Mouse (Mus musculus): ENCODE measurements around the gene Rsbn1l. TPM values are rescaled to one million over a fixed set of nuclear protein-coding genes. Genes with fewer than 3 reads are reported as not detected.
A peak's percentile ranks its signal among the peaks of the same experiment; 100 is the strongest.

The Rsbn1l gene
- polyA plus RNA-seq, 1 experiment from 2014 or later: 5.6 TPM

GRCm38 (mm10) chr5:20924608-20925007, 31.6 kb downstream of the Rsbn1l start:
- no peak overlapping the region for H3K27ac ChIP-seq
- no peak overlapping the region for H3K9ac ChIP-seq
- no peak overlapping the region for H3K4me3 ChIP-seq (replicated peaks; ENCODE audit: low read length)
- 70% methylated on average over 3 of the region's 3 CpGs for WGBS
- H3K9me3 ChIP-seq (ENCODE audit: control insufficient read depth, low read length): no peaks in the 10 kb centered on the region
- no peaks in the 10 kb centered on the region for H3K27me3 ChIP-seq (ENCODE audit: control insufficient read depth, insufficient read depth, low read length)
- DNase-seq (ENCODE audit: low spot score): no peak
- 0 out of 2 replicates have a peak, but pooled peaks cover under 1% of the 10 kb centered on the region for H3K4me1 ChIP-seq (replicated peaks; ENCODE audit: control insufficient read depth, insufficient read depth, low read length)
- no peak overlapping the region for H3K4me2 ChIP-seq (replicated peaks)
- no peaks in the 10 kb centered on the region for H3K36me3 ChIP-seq (replicated peaks; ENCODE audit: control insufficient read depth, insufficient read depth)
- no peak for ATAC-seq (ENCODE audit: low FRiP score)

- no peak; the same call in 1 of the 2 replicates for ATAC-seq (ENCODE audit: low FRiP score)
- no peaks in the 10 kb centered on the region for H3K36me3 ChIP-seq (replicated peaks; ENCODE audit: control insufficient read depth, insufficient read depth)
- peak; percentile 38 for DNase-seq (ENCODE audit: low spot score)
- no peak overlapping the region for H3K4me3 ChIP-seq (replicated peaks; ENCODE audit: low read length)
- 59% methylated on average over 9 of the region's 9 CpGs for WGBS
- H3K27ac ChIP-seq: no peak overlapping the region
- H3K4me1 ChIP-seq (replicated peaks; ENCODE audit: control insufficient read depth, insufficient read depth, low read length): 0 out of 2 replicates have a peak, but pooled peaks cover 3% of the 10 kb centered on the region
- no peaks in the 10 kb centered on the region for H3K27me3 ChIP-seq (ENCODE audit: control insufficient read depth, insufficient read depth, low read length)
- H3K4me2 ChIP-seq (replicated peaks): no peak overlapping the region
- H3K9ac ChIP-seq: no peak overlapping the region
- no peaks in the 10 kb centered on the region for H3K9me3 ChIP-seq (ENCODE audit: control insufficient read depth, low read length)
Observed at GRCm38 (mm10) chr5:20919566-20919965, 36.6 kb downstream of the Rsbn1l start.

DNA sequence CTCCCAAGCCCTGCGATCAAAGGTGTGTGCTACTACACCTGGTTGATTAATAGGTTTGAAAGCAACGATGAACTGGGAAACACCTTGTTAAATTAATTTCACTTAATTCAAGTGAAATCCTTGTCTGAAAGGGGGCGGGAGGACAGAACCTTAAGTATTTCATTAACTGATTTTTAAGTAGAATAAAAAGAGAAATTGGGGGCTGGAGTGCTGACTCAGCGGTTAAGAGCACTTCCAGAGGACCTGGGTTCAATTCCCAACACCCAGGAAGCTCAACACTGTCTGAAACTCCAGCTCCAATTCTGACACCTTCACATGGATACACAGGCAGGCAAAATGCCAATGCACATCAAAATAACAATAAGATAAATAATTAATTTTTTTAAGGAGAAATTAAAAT, 37.2 kb downstream of the Rsbn1l start:
- 96% methylated on average over 4 of the region's 4 CpGs for WGBS
- DNase-seq (ENCODE audit: low spot score) (no peak), ATAC-seq (ENCODE audit: low FRiP score) (no peak)
- no peak overlapping the region for H3K4me3 ChIP-seq (replicated peaks; ENCODE audit: low read length)
- no peak overlapping the region for H3K9ac ChIP-seq
- no peaks in the 10 kb centered on the region for H3K36me3 ChIP-seq (replicated peaks; ENCODE audit: control insufficient read depth, insufficient read depth)
- no peak overlapping the region for H3K4me2 ChIP-seq (replicated peaks)
- H3K9me3 ChIP-seq (ENCODE audit: control insufficient read depth, low read length): no peaks in the 10 kb centered on the region
- 0 out of 2 replicates have a peak, but pooled peaks cover 3% of the 10 kb centered on the region for H3K4me1 ChIP-seq (replicated peaks; ENCODE audit: control insufficient read depth, insufficient read depth, low read length)
- no peaks in the 10 kb centered on the region for H3K27me3 ChIP-seq (ENCODE audit: control insufficient read depth, insufficient read depth, low read length)
- no peak overlapping the region for H3K27ac ChIP-seq

- Histone ChIP-seq H3K4me3 (replicated peaks; ENCODE audit: low read length) (no peak overlapping the region), H3K4me1 (replicated peaks; ENCODE audit: control insufficient read depth, insufficient read depth, low read length) (no peaks in the 10 kb centered on the region), H3K9me3 (ENCODE audit: control insufficient read depth, low read length) (no peaks in the 10 kb centered on the region), H3K27ac (no peak overlapping the region), H3K27me3 (ENCODE audit: control insufficient read depth, insufficient read depth, low read length) (no peaks in the 10 kb centered on the region), H3K36me3 (replicated peaks; ENCODE audit: control insufficient read depth, insufficient read depth) (no peaks in the 10 kb centered on the region), H3K9ac (no peak overlapping the region), H3K4me2 (replicated peaks) (no peak overlapping the region)
- ATAC-seq (ENCODE audit: low FRiP score): peak; percentile 59; the same call in 1 of the 2 replicates
- DNase-seq (ENCODE audit: low spot score): peak; percentile 81
- WGBS: 76% methylated on average over 11 of the region's 11 CpGs
Observed at GRCm38 (mm10) chr5:20913372-20914275, 42.6 kb downstream of the Rsbn1l start.

- Histone ChIP-seq H3K27ac (no peak overlapping the region), H3K36me3 (replicated peaks; ENCODE audit: control insufficient read depth, insufficient read depth) (peaks cover 6% of the 10 kb centered on the region; the same call in 1 of the 2 replicates), H3K9ac (no peak overlapping the region), H3K9me3 (ENCODE audit: control insufficient read depth, low read length) (no peaks in the 10 kb centered on the region), H3K27me3 (ENCODE audit: control insufficient read depth, insufficient read depth, low read length) (no peaks in the 10 kb centered on the region), H3K4me3 (replicated peaks; ENCODE audit: low read length) (no peak overlapping the region), H3K4me2 (replicated peaks) (no peak overlapping the region), H3K4me1 (replicated peaks; ENCODE audit: control insufficient read depth, insufficient read depth, low read length) (no peaks in the 10 kb centered on the region)
- no peak for DNase-seq (ENCODE audit: low spot score)
- ATAC-seq (ENCODE audit: low FRiP score): no peak
- WGBS: 95% methylated on average over 2 of the region's 2 CpGs
Observed at GRCm38 (mm10) chr5:20911741-20912140, 44.5 kb downstream of the Rsbn1l start.

DNA sequence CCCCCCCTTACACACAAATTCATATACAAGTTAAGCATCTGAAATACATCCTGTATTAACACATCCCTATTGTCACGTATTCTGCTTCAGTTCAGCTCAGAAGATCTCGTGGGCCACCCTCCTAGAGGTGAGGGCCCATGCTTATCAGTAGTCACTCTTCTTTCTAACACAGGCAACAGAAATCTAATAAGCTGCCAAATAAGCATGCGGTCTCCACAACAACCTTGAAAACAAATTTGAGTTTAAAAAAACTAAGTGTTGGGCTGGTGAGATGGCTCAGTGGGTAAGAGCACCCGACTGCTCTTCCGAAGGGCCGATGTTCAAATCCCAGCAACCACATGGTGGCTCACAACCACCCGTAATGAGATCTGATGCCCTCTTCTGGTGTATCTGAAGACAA, 50.0 kb downstream of the Rsbn1l start:
- no peaks in the 10 kb centered on the region for H3K27me3 ChIP-seq (ENCODE audit: control insufficient read depth, insufficient read depth, low read length)
- no peak overlapping the region for H3K4me2 ChIP-seq (replicated peaks)
- DNase-seq (ENCODE audit: low spot score) (no peak), ATAC-seq (ENCODE audit: low FRiP score) (no peak)
- H3K4me1 ChIP-seq (replicated peaks; ENCODE audit: control insufficient read depth, insufficient read depth, low read length): no peaks in the 10 kb centered on the region
- WGBS: 96% methylated on average over 7 of the region's 7 CpGs
- H3K36me3 ChIP-seq (replicated peaks; ENCODE audit: control insufficient read depth, insufficient read depth): peaks cover 23% of the 10 kb centered on the region; the same call in 1 of the 2 replicates
- no peaks in the 10 kb centered on the region for H3K9me3 ChIP-seq (ENCODE audit: control insufficient read depth, low read length)
- H3K27ac ChIP-seq: no peak overlapping the region
- H3K9ac ChIP-seq: no peak overlapping the region
- no peak overlapping the region for H3K4me3 ChIP-seq (replicated peaks; ENCODE audit: low read length)

- no peak overlapping the region for H3K27ac ChIP-seq
- ATAC-seq (ENCODE audit: low FRiP score) (no peak), DNase-seq (ENCODE audit: low spot score) (no peak)
- no peaks in the 10 kb centered on the region for H3K4me1 ChIP-seq (replicated peaks; ENCODE audit: control insufficient read depth, insufficient read depth, low read length)
- no peak overlapping the region for H3K9ac ChIP-seq
- no peak overlapping the region for H3K4me3 ChIP-seq (replicated peaks; ENCODE audit: low read length)
- H3K36me3 ChIP-seq (replicated peaks; ENCODE audit: control insufficient read depth, insufficient read depth): peaks cover 29% of the 10 kb centered on the region; the same call in 1 of the 2 replicates
- WGBS: 93% methylated on average over 2 of the region's 2 CpGs
- no peaks in the 10 kb centered on the region for H3K9me3 ChIP-seq (ENCODE audit: control insufficient read depth, low read length)
- H3K4me2 ChIP-seq (replicated peaks): no peak overlapping the region
- no peaks in the 10 kb centered on the region for H3K27me3 ChIP-seq (ENCODE audit: control insufficient read depth, insufficient read depth, low read length)
Observed at GRCm38 (mm10) chr5:20905437-20905836, 50.8 kb downstream of the Rsbn1l start.

DNA sequence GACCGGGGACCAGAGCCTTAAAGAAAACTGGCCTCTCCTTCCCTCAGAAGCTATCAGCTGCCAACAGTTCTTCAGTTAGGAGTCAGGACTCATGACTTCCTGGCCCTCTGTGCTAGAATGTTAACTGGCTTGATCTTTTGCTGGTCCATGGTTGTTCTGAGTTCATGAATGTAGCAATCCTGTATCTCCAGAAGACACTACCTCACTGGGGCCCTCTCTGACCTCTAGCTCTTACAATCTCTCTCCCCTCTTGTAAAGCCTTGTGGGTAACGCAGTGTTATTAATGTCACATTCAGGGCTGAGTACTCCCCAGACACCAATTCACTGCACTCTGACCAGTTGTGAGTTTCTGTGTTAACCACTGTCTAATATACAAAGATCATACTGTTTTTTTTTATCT, 51.6 kb downstream of the Rsbn1l start:
- H3K27me3 ChIP-seq (ENCODE audit: control insufficient read depth, insufficient read depth, low read length): no peaks in the 10 kb centered on the region
- ATAC-seq (ENCODE audit: low FRiP score) (no peak), DNase-seq (ENCODE audit: low spot score) (no peak)
- H3K27ac ChIP-seq: no peak overlapping the region
- WGBS: 75% methylated on average over 2 of the region's 2 CpGs
- no peak overlapping the region for H3K4me2 ChIP-seq (replicated peaks)
- H3K4me3 ChIP-seq (replicated peaks; ENCODE audit: low read length): no peak overlapping the region
- H3K9ac ChIP-seq: no peak overlapping the region
- no peaks in the 10 kb centered on the region for H3K9me3 ChIP-seq (ENCODE audit: control insufficient read depth, low read length)
- H3K36me3 ChIP-seq (replicated peaks; ENCODE audit: control insufficient read depth, insufficient read depth): peaks cover 29% of the 10 kb centered on the region; the same call in 1 of the 2 replicates
- no peaks in the 10 kb centered on the region for H3K4me1 ChIP-seq (replicated peaks; ENCODE audit: control insufficient read depth, insufficient read depth, low read length)

- 97% methylated on average over 2 of the region's 2 CpGs for WGBS
- H3K4me3 ChIP-seq (replicated peaks; ENCODE audit: low read length): no peak overlapping the region
- H3K4me1 ChIP-seq (replicated peaks; ENCODE audit: control insufficient read depth, insufficient read depth, low read length): no peaks in the 10 kb centered on the region
- no peak for DNase-seq (ENCODE audit: low spot score)
- no peak overlapping the region for H3K9ac ChIP-seq
- no peak for ATAC-seq (ENCODE audit: low FRiP score)
- no peak overlapping the region for H3K4me2 ChIP-seq (replicated peaks)
- no peak overlapping the region for H3K27ac ChIP-seq
- no peaks in the 10 kb centered on the region for H3K9me3 ChIP-seq (ENCODE audit: control insufficient read depth, low read length)
- H3K27me3 ChIP-seq (ENCODE audit: control insufficient read depth, insufficient read depth, low read length): no peaks in the 10 kb centered on the region
- peaks cover 31% of the 10 kb centered on the region for H3K36me3 ChIP-seq (replicated peaks; ENCODE audit: control insufficient read depth, insufficient read depth)
Observed at GRCm38 (mm10) chr5:20897446-20898167, 58.6 kb downstream of the Rsbn1l start.

Measured in hindbrain, embryonic 14.5 days (tissue).